26 mouse cellular contexts compared by ENCODE assay signal in genomic region chr13:90497573-90497972, GRCm38 (mm10).
"Had no signal": no experiment of that assay in that cellular context is flagged by ENCODE, and none has a peak within 500 bp of the region (broad histone marks: within the 10 kb centered on the region; RNA-seq: fewer than 3 reads in every experiment).

No protein-coding gene starts in this region.

- DNase-seq: gastrocnemius, adult 2 months; gastrocnemius, postnatal 10 days; gastrocnemius, postnatal 25 days; heart, adult 18-20 months; heart, postnatal 10 days; heart, postnatal 4 days; kidney, adult 18-20 months; kidney, adult 8-10 months; kidney, postnatal 10 days; kidney, postnatal 25 days; kidney, postnatal 4 days; liver; liver, embryonic 13.5 days; liver, postnatal 0 days had no signal

- H3K4me1 ChIP-seq: heart, embryonic 10.5 days; heart, embryonic 12.5 days; hindbrain, embryonic 12.5 days; liver, embryonic 13.5 days; liver, embryonic 15.5 days had no signal

- H3K36me3 ChIP-seq: heart, embryonic 10.5 days; heart, embryonic 12.5 days; hindbrain, embryonic 10.5 days; hindbrain, embryonic 12.5 days; liver, embryonic 13.5 days; liver, embryonic 15.5 days had no signal

- H3K27me3 ChIP-seq: heart, embryonic 12.5 days; hindbrain, embryonic 12.5 days; liver, embryonic 13.5 days; liver, embryonic 15.5 days had no signal

- H3K9me3 ChIP-seq: heart, embryonic 10.5 days; heart, embryonic 12.5 days; hindbrain, embryonic 10.5 days; hindbrain, embryonic 12.5 days; liver, embryonic 13.5 days; liver, embryonic 15.5 days had no signal

- H3K9ac ChIP-seq: heart, embryonic 12.5 days; hindbrain, embryonic 12.5 days; hindbrain, embryonic 14.5 days; liver, embryonic 13.5 days; liver, embryonic 15.5 days; liver, postnatal 0 days had no signal

- ATAC-seq: hindbrain, embryonic 16.5 days; inflammation-experienced regulatory T-cells, adult 6 months; intestine, postnatal 0 days; liver, postnatal 0 days had no signal

- H3K27ac ChIP-seq: gastrocnemius, adult 2 months; heart, embryonic 10.5 days; hindbrain, embryonic 10.5 days; hindbrain, embryonic 12.5 days; hindbrain, embryonic 14.5 days; layer of hippocampus, adult 2 months; left cerebral cortex, adult 2 months; liver, embryonic 13.5 days; liver, embryonic 15.5 days had no signal

- H3K4me2 ChIP-seq: heart, embryonic 12.5 days; hindbrain, embryonic 12.5 days; hindbrain, embryonic 14.5 days; liver, embryonic 11.5 days; liver, embryonic 13.5 days; liver, embryonic 15.5 days had no signal

- H3K4me3 ChIP-seq: gastrocnemius, adult 2 months; heart, embryonic 10.5 days; heart, embryonic 12.5 days; hindbrain, embryonic 10.5 days; hindbrain, embryonic 12.5 days; layer of hippocampus, adult 2 months; left cerebral cortex, adult 2 months; liver, embryonic 13.5 days; liver, embryonic 15.5 days had no signal
